Mouse (Mus musculus): Measurements from ENCODE around the gene Flot1.

DNA sequence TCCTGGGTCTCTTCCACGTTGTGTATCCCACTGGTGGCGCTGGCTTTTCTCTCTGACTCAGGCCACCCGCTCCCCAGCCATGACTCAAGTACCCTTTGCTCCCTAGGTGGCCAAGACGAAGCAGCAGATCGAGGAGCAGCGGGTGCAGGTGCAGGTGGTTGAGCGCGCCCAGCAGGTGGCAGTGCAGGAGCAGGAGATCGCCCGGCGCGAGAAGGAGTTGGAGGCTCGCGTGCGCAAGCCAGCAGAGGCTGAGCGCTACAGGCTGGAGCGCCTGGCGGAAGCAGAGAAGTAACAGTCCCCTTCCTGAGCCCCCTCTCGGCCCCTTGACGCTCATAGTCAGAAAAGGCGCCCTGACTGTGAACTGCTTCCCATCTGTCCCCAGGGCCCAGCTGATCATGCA lies 6.7 kb downstream of the Flot1 start:
- TF ChIP-seq POLR2A (IDR thresholded peaks at IDR 0.05; ENCODE audit: borderline replicate concordance, low read depth, low read length) (no peak), CTCF (IDR thresholded peaks at IDR 0.05; ENCODE audit: low read depth, low read length) (0 out of 2 replicates have a peak, but pooled peaks have one; percentile 9)
